Mouse (Mus musculus): Measurements from ENCODE around the gene Ncoa3. TPM values are rescaled to one million over a fixed set of nuclear protein-coding genes. Genes with fewer than 3 reads are reported as not detected.

Gene Ncoa3
- polyA plus RNA-seq, 1 experiment = 5.6 TPM

DNA sequence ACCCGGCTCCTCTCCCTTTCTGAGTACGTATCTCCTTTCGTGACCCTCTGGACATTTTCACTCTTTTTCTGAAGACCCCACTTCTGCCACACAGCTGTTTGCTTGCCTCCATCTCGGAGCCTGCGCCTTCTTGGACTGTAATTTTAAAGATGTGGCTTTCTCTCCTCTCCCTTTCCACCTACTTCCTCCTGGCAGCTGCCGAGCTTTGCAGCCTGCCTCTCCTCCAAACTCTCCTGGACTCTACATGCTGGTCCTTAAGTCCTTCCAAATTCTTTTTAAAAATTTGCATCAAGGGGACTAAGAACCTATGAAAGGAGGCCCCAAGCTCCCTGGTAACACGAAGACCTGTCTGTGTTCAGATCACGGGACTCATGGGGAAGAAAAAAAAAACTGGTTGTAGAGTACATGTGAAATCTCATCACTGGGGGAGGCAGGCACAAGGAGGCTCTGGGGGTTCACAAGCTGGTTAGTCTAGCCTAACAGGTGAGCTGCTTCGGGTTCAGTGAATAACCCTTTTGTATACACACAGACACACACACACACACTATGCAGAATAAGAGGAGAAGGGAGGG, 35.1 kb upstream of the Ncoa3 start:
- H3K79me2 ChIP-seq (ENCODE audit: control insufficient read depth, insufficient read depth) = no peaks in the 10 kb centered on the region
- H3K27me3 ChIP-seq (ENCODE audit: control insufficient read depth, insufficient read depth, insufficient read length) = no peaks in the 10 kb centered on the region
- H3ac ChIP-seq (ENCODE audit: control insufficient read depth, insufficient read length, low read depth) = no peak overlapping the region
- H3K4me3 ChIP-seq (ENCODE audit: insufficient read depth, poor library complexity, severe bottlenecking) = no peak overlapping the region
- TF ChIP-seq FOSL1 (IDR thresholded peaks at IDR 0.05; ENCODE audit: insufficient read depth, low read length, poor library complexity, severe bottlenecking) = no peak
- no peak for TF ChIP-seq CTCF (IDR thresholded peaks at IDR 0.05; ENCODE audit: control insufficient read depth, insufficient read depth, insufficient read length)
- TF ChIP-seq MYOD1 (IDR thresholded peaks at IDR 0.05; ENCODE audit: control insufficient read depth, insufficient read length, low read depth) = no peak
- no peak for TF ChIP-seq MYOG (IDR thresholded peaks at IDR 0.05; ENCODE audit: control insufficient read depth, extremely low read depth, insufficient read length)
- no peak for TF ChIP-seq CEBPB (IDR thresholded peaks at IDR 0.05; ENCODE audit: low read depth)
- no peak for TF ChIP-seq MAX (IDR thresholded peaks at IDR 0.05)
- no peak for TF ChIP-seq USF1 (IDR thresholded peaks at IDR 0.05; ENCODE audit: low read depth)
- H3K79me3 ChIP-seq (ENCODE audit: low read depth) = no peaks in the 10 kb centered on the region
- no peaks in the 10 kb centered on the region for H3K36me3 ChIP-seq (ENCODE audit: control insufficient read depth, insufficient read depth)

DNA sequence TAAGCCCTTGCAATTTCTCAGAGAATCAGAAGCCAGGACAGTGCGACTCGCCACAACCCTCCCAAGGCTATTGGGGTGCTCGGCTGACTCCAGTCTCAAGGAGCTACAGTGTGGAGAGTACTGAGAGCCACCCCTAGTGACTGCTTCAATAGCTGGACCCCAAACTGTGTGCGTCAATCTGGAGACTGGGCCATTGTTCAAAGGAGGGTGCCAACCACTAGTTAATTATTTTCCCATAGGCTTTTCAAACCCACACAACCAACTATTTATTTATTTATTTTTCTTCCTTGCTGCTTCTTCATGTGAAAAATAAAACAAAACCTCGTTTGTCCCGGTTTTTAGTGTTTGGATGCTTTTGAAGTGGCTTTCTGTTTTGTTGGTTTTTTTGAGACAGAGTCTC, 33.9 kb upstream of the Ncoa3 start:
- TF ChIP-seq USF1 (IDR thresholded peaks at IDR 0.05; ENCODE audit: low read depth) (no peak), MAX (IDR thresholded peaks at IDR 0.05) (no peak), CTCF (IDR thresholded peaks at IDR 0.05; ENCODE audit: control insufficient read depth, insufficient read depth, insufficient read length) (no peak), CEBPB (IDR thresholded peaks at IDR 0.05; ENCODE audit: low read depth) (no peak), FOSL1 (IDR thresholded peaks at IDR 0.05; ENCODE audit: insufficient read depth, low read length, poor library complexity, severe bottlenecking) (no peak)
- Histone ChIP-seq H3K4me3 (ENCODE audit: insufficient read depth, poor library complexity, severe bottlenecking) (no peak overlapping the region), H3K27me3 (ENCODE audit: control insufficient read depth, insufficient read depth, insufficient read length) (no peaks in the 10 kb centered on the region), H3ac (ENCODE audit: control insufficient read depth, insufficient read length, low read depth) (no peak overlapping the region), H3K36me3 (ENCODE audit: control insufficient read depth, insufficient read depth) (no peaks in the 10 kb centered on the region), H3K79me2 (ENCODE audit: control insufficient read depth, insufficient read depth) (no peaks in the 10 kb centered on the region), H3K79me3 (ENCODE audit: low read depth) (no peaks in the 10 kb centered on the region)

DNA sequence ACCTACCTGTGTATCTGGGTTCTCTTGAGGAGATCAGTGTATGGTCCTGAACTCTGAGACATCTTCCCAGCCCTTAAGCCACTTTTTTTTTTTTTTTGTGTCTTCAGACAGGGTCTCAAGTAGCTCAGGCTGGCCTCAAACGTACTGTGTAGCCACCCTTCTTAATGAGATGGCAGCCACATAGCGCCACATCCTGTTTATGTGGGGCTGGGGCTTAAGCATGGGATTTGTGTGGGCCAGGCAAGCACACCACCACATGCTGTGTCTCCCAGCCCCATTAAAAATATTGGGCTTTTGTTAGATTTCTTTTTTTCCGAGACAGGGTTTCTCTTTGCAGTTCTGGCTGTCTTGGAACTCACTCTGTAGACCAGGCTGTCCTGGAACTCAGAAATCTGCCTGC, 31.7 kb upstream of the Ncoa3 start:
- Histone ChIP-seq H3K79me2 (ENCODE audit: control insufficient read depth, insufficient read depth) (no peaks in the 10 kb centered on the region), H3ac (ENCODE audit: control insufficient read depth, insufficient read length, low read depth) (no peak overlapping the region), H3K4me3 (ENCODE audit: insufficient read depth, poor library complexity, severe bottlenecking) (no peak overlapping the region), H3K27me3 (ENCODE audit: control insufficient read depth, insufficient read depth, insufficient read length) (no peaks in the 10 kb centered on the region), H3K79me3 (ENCODE audit: low read depth) (no peaks in the 10 kb centered on the region), H3K36me3 (ENCODE audit: control insufficient read depth, insufficient read depth) (no peaks in the 10 kb centered on the region)
- TF ChIP-seq FOSL1 (IDR thresholded peaks at IDR 0.05; ENCODE audit: insufficient read depth, low read length, poor library complexity, severe bottlenecking) (no peak), MAX (IDR thresholded peaks at IDR 0.05) (no peak), MYOD1 (IDR thresholded peaks at IDR 0.05; ENCODE audit: control insufficient read depth, insufficient read length, low read depth) (no peak), CTCF (IDR thresholded peaks at IDR 0.05; ENCODE audit: control insufficient read depth, insufficient read depth, insufficient read length) (no peak)

DNA sequence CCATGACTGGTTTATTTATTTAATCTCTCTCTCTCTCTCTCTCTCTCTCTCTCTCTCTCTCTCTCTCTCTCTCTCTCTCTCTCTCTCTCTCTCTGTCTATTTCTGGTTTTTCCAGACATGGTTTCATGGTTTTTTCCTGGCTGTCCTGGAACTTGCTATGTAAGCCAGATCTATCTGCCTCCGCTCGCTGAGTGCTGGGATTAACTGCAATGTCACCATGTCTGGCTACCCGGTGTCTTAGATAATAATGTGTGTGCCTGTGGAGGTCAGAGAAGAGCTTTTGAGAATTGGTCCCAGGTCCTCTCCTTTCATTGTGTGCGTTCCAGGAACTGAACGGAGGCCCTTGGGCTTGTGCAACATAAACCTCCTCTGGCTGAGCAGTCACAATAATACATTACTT, 29.6 kb upstream of the Ncoa3 start:
- TF ChIP-seq CTCF (IDR thresholded peaks at IDR 0.05; ENCODE audit: control insufficient read depth, insufficient read depth, insufficient read length) (no peak), USF1 (IDR thresholded peaks at IDR 0.05; ENCODE audit: low read depth) (no peak), MYOG (IDR thresholded peaks at IDR 0.05; ENCODE audit: control insufficient read depth, extremely low read depth, insufficient read length) (no peak), MYOD1 (IDR thresholded peaks at IDR 0.05; ENCODE audit: control insufficient read depth, insufficient read length, low read depth) (no peak), FOSL1 (IDR thresholded peaks at IDR 0.05; ENCODE audit: insufficient read depth, low read length, poor library complexity, severe bottlenecking) (no peak), MAX (IDR thresholded peaks at IDR 0.05) (no peak), CEBPB (IDR thresholded peaks at IDR 0.05; ENCODE audit: low read depth) (no peak)
- H3ac ChIP-seq (ENCODE audit: control insufficient read depth, insufficient read length, low read depth) = no peak overlapping the region
- H3K79me2 ChIP-seq (ENCODE audit: control insufficient read depth, insufficient read depth) = no peaks in the 10 kb centered on the region
- no peak overlapping the region for H3K4me3 ChIP-seq (ENCODE audit: insufficient read depth, poor library complexity, severe bottlenecking)
- H3K36me3 ChIP-seq (ENCODE audit: control insufficient read depth, insufficient read depth) = no peaks in the 10 kb centered on the region
- H3K27me3 ChIP-seq (ENCODE audit: control insufficient read depth, insufficient read depth, insufficient read length) = no peaks in the 10 kb centered on the region
- H3K79me3 ChIP-seq (ENCODE audit: low read depth) = no peaks in the 10 kb centered on the region

DNA sequence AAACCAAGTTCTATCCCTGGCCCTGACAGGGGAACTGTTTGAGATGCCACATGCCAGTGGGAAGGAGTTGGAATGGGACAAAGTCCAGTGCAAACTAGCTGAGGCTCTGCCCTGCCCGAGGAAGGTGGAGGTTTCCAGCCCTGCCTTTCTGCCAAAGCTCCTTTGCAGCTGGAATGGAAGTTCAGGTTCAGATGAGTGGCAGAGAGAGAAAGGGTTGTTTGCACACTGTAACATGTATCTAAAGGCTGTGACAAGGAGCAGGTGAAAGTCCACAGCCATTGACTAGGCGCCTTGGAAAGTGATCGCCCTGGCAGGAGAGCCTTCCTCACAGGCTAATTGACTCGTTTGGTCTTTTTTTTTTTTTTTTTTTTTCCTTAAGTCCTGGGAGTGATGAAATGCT, 28.3 kb upstream of the Ncoa3 start:
- Histone ChIP-seq H3K79me3 (ENCODE audit: low read depth) (no peaks in the 10 kb centered on the region), H3K79me2 (ENCODE audit: control insufficient read depth, insufficient read depth) (no peaks in the 10 kb centered on the region)

DNA sequence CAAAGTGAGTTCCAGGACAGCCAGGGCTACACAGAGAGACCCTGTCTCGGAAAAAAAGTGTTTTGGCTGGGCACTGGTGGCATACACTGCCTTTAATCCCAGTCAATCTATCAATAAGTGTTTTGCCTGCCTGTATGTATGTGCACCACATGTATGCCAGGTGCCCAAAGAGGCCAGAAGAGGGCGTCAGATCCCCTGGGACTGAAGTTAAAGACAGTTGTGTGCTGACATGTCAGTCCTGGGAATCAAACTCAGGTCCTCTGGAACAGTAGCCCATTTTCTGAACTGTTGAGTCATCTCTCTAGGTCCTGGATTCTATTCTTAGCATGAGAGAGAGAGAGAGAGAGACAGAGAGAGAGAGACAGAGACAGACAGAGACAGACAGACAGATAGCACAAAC, 25.4 kb upstream of the Ncoa3 start:
- Histone ChIP-seq H3K4me3 (ENCODE audit: insufficient read depth, poor library complexity, severe bottlenecking) (no peak overlapping the region), H3K79me3 (ENCODE audit: low read depth) (no peaks in the 10 kb centered on the region), H3ac (ENCODE audit: control insufficient read depth, insufficient read length, low read depth) (no peak overlapping the region), H3K27me3 (ENCODE audit: control insufficient read depth, insufficient read depth, insufficient read length) (no peaks in the 10 kb centered on the region), H3K36me3 (ENCODE audit: control insufficient read depth, insufficient read depth) (no peaks in the 10 kb centered on the region), H3K79me2 (ENCODE audit: control insufficient read depth, insufficient read depth) (no peaks in the 10 kb centered on the region)
- TF ChIP-seq MAX (IDR thresholded peaks at IDR 0.05) (no peak), MYOD1 (IDR thresholded peaks at IDR 0.05; ENCODE audit: control insufficient read depth, insufficient read length, low read depth) (no peak), CTCF (IDR thresholded peaks at IDR 0.05; ENCODE audit: control insufficient read depth, insufficient read depth, insufficient read length) (no peak), CEBPB (IDR thresholded peaks at IDR 0.05; ENCODE audit: low read depth) (no peak), MYOG (IDR thresholded peaks at IDR 0.05; ENCODE audit: control insufficient read depth, extremely low read depth, insufficient read length) (no peak), USF1 (IDR thresholded peaks at IDR 0.05; ENCODE audit: low read depth) (no peak), FOSL1 (IDR thresholded peaks at IDR 0.05; ENCODE audit: insufficient read depth, low read length, poor library complexity, severe bottlenecking) (no peak)

More for the DNA sequence above, 28.3 kb upstream of the Ncoa3 start:
- H3K4me3 ChIP-seq (ENCODE audit: insufficient read depth, poor library complexity, severe bottlenecking) = no peak overlapping the region
- H3K27me3 ChIP-seq (ENCODE audit: control insufficient read depth, insufficient read depth, insufficient read length) = no peaks in the 10 kb centered on the region
- H3ac ChIP-seq (ENCODE audit: control insufficient read depth, insufficient read length, low read depth) = no peak overlapping the region
- no peaks in the 10 kb centered on the region for H3K36me3 ChIP-seq (ENCODE audit: control insufficient read depth, insufficient read depth)
- no peak for TF ChIP-seq USF1 (IDR thresholded peaks at IDR 0.05; ENCODE audit: low read depth)
- TF ChIP-seq MYOD1 (IDR thresholded peaks at IDR 0.05; ENCODE audit: control insufficient read depth, insufficient read length, low read depth) = no peak
- no peak for TF ChIP-seq CTCF (IDR thresholded peaks at IDR 0.05; ENCODE audit: control insufficient read depth, insufficient read depth, insufficient read length)
- TF ChIP-seq FOSL1 (IDR thresholded peaks at IDR 0.05; ENCODE audit: insufficient read depth, low read length, poor library complexity, severe bottlenecking) = no peak
- no peak for TF ChIP-seq MYOG (IDR thresholded peaks at IDR 0.05; ENCODE audit: control insufficient read depth, extremely low read depth, insufficient read length)
- no peak for TF ChIP-seq CEBPB (IDR thresholded peaks at IDR 0.05; ENCODE audit: low read depth)
- no peak for TF ChIP-seq MAX (IDR thresholded peaks at IDR 0.05)

Measured in C2C12 (cell line).